Mouse (Mus musculus) CH12.LX (cell line): Measurements from ENCODE around the gene Gm826.

Source experiments
- BHLHE40 ChIP-seq: IDR thresholded peaks from 2 replicates; pipeline ENCODE4 v1.6.1; 2011; ENCODE audit warnings: mild to moderate bottlenecking, low read depth, low read length, improper control_type of control experiment
- CTCF ChIP-seq, 2 experiments: IDR thresholded peaks in 1 of 2; conservative IDR thresholded peaks in 1 of 2; 2 replicates each; pipeline ENCODE4 v1.5.1; 2011 to 2012; ENCODE audit warnings: low read depth in 2 of 2, low read length in 2 of 2, improper control_type of control experiment in 1 of 2, inconsistent platforms in 1 of 2, mild to moderate bottlenecking in 1 of 2, moderate library complexity in 1 of 2
- POLR2AphosphoS2 ChIP-seq: IDR thresholded peaks from 2 replicates; pipeline ENCODE4 v1.6.1; 2011; ENCODE audit warnings: low read depth, low read length, improper control_type of control experiment
- TBP ChIP-seq: conservative IDR thresholded peaks from 2 replicates; pipeline ENCODE4 v1.6.1; 2011; ENCODE audit warnings: low read depth, low read length, improper control_type of control experiment
- ZMIZ1 ChIP-seq: IDR thresholded peaks from 2 replicates; pipeline ENCODE4 v1.6.1; 2012; ENCODE audit warnings: low read depth, mild to moderate bottlenecking, inconsistent platforms, low read length, improper control_type of control experiment

DNA sequence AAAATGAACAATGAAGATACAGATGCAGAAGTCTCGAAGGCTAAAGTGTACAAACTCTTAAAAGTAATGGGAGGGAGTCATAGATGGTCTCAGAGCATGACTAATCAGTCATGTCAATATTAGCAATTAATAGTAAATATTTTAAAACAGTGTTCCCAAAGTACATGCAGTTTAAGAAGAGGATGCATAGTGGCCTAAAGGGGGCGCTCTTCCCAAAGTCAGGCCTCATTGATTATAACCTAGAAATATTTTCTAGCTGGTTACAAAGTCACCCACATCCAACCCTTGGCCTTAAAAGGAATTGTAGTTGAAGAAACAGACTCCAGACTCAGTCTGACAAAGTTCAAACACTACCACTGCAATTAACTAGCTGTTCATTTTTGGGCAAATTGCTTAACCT is 20.4 kb upstream of the Gm826 start:
- TF ChIP-seq ZMIZ1, result no peak
- peak in 1 of 2 experiments; percentile 49; a peak in 3 of 4 replicates for TF ChIP-seq CTCF (conservative IDR thresholded peaks at IDR 0.05 in 1 of 2, IDR thresholded peaks at IDR 0.05 in 1 of 2; ENCODE audit: low read depth in 2 of 2, low read length in 2 of 2)
- no peak for TF ChIP-seq TBP
- TF ChIP-seq BHLHE40, result no peak
- no peak for TF ChIP-seq POLR2AphosphoS2
